17 mouse cellular contexts compared by ENCODE assay signal in genomic region chr14:31715669-31716068, GRCm38 (mm10).
"Had no signal": no experiment of that assay in that cellular context is flagged by ENCODE, and none has a peak within 500 bp of the region (broad histone marks: within the 10 kb centered on the region; RNA-seq: fewer than 3 reads in every experiment).

No protein-coding gene starts in this region.

- H3K4me2 ChIP-seq: lung, embryonic 15.5 days; midbrain, embryonic 11.5 days; midbrain, embryonic 13.5 days; midbrain, embryonic 15.5 days; neural tube, embryonic 12.5 days; stomach, embryonic 15.5 days had no signal

- ATAC-seq: lung, postnatal 0 days; midbrain, embryonic 13.5 days; midbrain, embryonic 15.5 days had no signal

- H3K27me3 ChIP-seq: lung, embryonic 15.5 days; megakaryocyte, embryonic 14.5 days; midbrain, embryonic 13.5 days; midbrain, embryonic 15.5 days; neural tube, embryonic 12.5 days; stomach, embryonic 15.5 days had no signal

- H3K4me1 ChIP-seq: lung, embryonic 15.5 days; midbrain, embryonic 13.5 days; midbrain, embryonic 15.5 days; neural tube, embryonic 12.5 days; stomach, embryonic 15.5 days had no signal

- H3K27ac ChIP-seq: lung, embryonic 15.5 days; macrophage; midbrain, embryonic 13.5 days; midbrain, embryonic 15.5 days; neural tube, embryonic 12.5 days; stomach, embryonic 15.5 days; stomach, postnatal 0 days had no signal

- H3K4me3 ChIP-seq: lung, embryonic 15.5 days; megakaryocyte, embryonic 14.5 days; midbrain, embryonic 13.5 days; midbrain, embryonic 15.5 days; neural tube, embryonic 12.5 days; stomach, embryonic 15.5 days had no signal

- DNase-seq: lung, adult 2 months; lung, postnatal 14 days; lung, postnatal 36 days; right cerebral cortex, postnatal 14 days; thymus, adult 2 months; thymus, postnatal 25 days; thymus, postnatal 4 days had no signal

- H3K9ac ChIP-seq: lung, embryonic 15.5 days; midbrain, embryonic 13.5 days; midbrain, embryonic 15.5 days; neural tube, embryonic 12.5 days; stomach, embryonic 15.5 days had no signal

- H3K9me3 ChIP-seq: lung, embryonic 15.5 days; megakaryocyte, embryonic 14.5 days; midbrain, embryonic 13.5 days; midbrain, embryonic 15.5 days; neural tube, embryonic 12.5 days; stomach, embryonic 15.5 days had no signal
